Mouse (Mus musculus) ES-E14 (cell line): ENCODE results near the gene Cfap52.

Experiments used
- CHD2 ChIP-seq: IDR thresholded peaks from 2 replicates; pipeline ENCODE4 v1.6.1; 2014; ENCODE audit warnings: mild to moderate bottlenecking, low read depth, low read length, inconsistent platforms
- HCFC1 ChIP-seq: IDR thresholded peaks from 2 replicates; pipeline ENCODE4 v1.6.1; 2012; ENCODE audit warnings: low read length, inconsistent platforms, borderline replicate concordance; ENCODE audit not compliant: insufficient read depth
- MAFK ChIP-seq: IDR thresholded peaks from 2 replicates; pipeline ENCODE4 v1.6.1; 2014; ENCODE audit warnings: mild to moderate bottlenecking, low read depth, low read length, inconsistent platforms; ENCODE audit not compliant: insufficient read depth
- ZNF384 ChIP-seq: IDR thresholded peaks from 2 replicates; pipeline ENCODE4 v1.6.1; 2012; ENCODE audit warnings: low read depth, low read length, inconsistent platforms

- TF ChIP-seq CHD2 (no peak), ZNF384 (no peak), MAFK (no peak), HCFC1 (no peak)
These were observed 45.1 kb downstream of the Cfap52 start for GRCm38 (mm10) chr11:67920226-67920960.
